Mouse (Mus musculus) heart, embryonic 16.5 days (tissue): ENCODE data around the gene Slc22a7. TPM values are rescaled to one million over a fixed set of nuclear protein-coding genes. Genes with fewer than 3 reads are reported as not detected.
A peak's percentile ranks its signal among the peaks of the same experiment; 100 is the strongest.

Experiments
- ATAC-seq: fragments of 200-750 bp; cut with Nextera tagmentation; replicated peaks from 2 replicates; pipeline ENCODE4 v1.8.0; 2017; ENCODE audit warnings: moderate number of reproducible peaks; ENCODE audit not compliant: insufficient read depth, low FRiP score; ENCODE audit errors: extremely low read depth
- H3K27ac ChIP-seq: fragments of 300-500 bp; sonication (generic); 2 replicates; pipeline ENCODE4 v1.5.1; 2014; ENCODE audit warnings: mild to moderate bottlenecking, low read length, control low read depth, moderate library complexity
- H3K27me3 ChIP-seq: fragments of 300-500 bp; sonication (generic); 2 replicates; pipeline ENCODE4 v1.6.1; 2014; ENCODE audit warnings: low read length, mixed read lengths; ENCODE audit not compliant: control insufficient read depth, insufficient read depth
- H3K36me3 ChIP-seq: fragments of 300-500 bp; sonication (generic); 2 replicates; pipeline ENCODE4 v1.6.1; 2014; ENCODE audit not compliant: control insufficient read depth, insufficient read depth
- H3K4me1 ChIP-seq: fragments of 300-500 bp; sonication (generic); 2 replicates; pipeline ENCODE4 v1.6.1; 2014; ENCODE audit warnings: low read length, mixed read lengths; ENCODE audit not compliant: control insufficient read depth, insufficient read depth
- H3K4me2 ChIP-seq: fragments of 300-500 bp; sonication (generic); 2 replicates; pipeline ENCODE4 v1.6.1; 2014; ENCODE audit warnings: low read depth, mild to moderate bottlenecking, control low read depth, low read length
- H3K4me3 ChIP-seq: fragments of 300-500 bp; sonication (generic); 2 replicates; pipeline ENCODE4 v1.5.1; 2014; ENCODE audit warnings: mild to moderate bottlenecking, control low read depth, low read length
- H3K9ac ChIP-seq: fragments of 300-500 bp; sonication (generic); 2 replicates; pipeline ENCODE4 v1.6.1; 2014; ENCODE audit warnings: low read length, control low read depth
- H3K9me3 ChIP-seq: fragments of 300-500 bp; sonication (generic); replicated peaks from 2 replicates; pipeline ENCODE4 v1.6.1; 2016; ENCODE audit warnings: low read length; ENCODE audit not compliant: control insufficient read depth
- WGBS: fragments of 180-500 bp; shearing (Covaris S2); extraction: QIAGEN DNeasy Blood & Tissue Kit; methylation state at CpG from one replicate; pipeline ENCODE4 v1.1.7; 2014; 5-methylcytosine and 5-hydroxymethylcytosine counted together
- polyA plus RNA-seq: library from polyadenylated mRNA; unstranded; fragments of >200 nt; fragmentation: Nextera tagmentation; extraction: Ambion mirVana; gene quantifications from 2 replicates; pipeline ENCODE4 v1.2.1, GENCODE M21; 2015

The Slc22a7 gene
- polyA plus RNA-seq, 1 experiment from 2014 or later = 1.2 TPM

DNA sequence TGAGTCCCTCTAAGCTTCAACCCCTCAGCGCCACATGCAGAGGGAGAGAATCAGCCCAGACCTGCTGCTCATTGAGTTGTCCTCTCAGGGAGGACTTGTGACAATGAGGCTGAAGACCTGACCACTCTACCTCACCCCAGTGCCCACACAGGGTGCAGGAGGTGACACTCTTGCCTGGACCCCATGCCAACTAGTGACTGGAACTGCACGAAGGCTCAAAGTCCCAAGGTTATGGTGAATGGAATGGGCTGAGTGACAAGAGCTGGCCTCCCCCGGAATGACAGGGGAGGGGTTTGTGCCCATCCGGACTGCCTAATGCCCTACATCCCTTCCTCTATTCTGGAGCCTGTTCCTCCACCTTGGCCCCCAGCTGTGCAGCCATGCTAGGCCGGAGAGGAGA is 14.4 kb upstream of the Slc22a7 start:
- no peaks in the 10 kb centered on the region for H3K36me3 ChIP-seq
- no peak overlapping the region for H3K4me3 ChIP-seq
- no peak overlapping the region for H3K4me2 ChIP-seq
- ATAC-seq = no peak
- no peak overlapping the region for H3K9ac ChIP-seq
- H3K27ac ChIP-seq = no peak overlapping the region
- no peaks in the 10 kb centered on the region for H3K9me3 ChIP-seq
- H3K4me1 ChIP-seq = peaks cover 16% of the 10 kb centered on the region
- peaks cover 38% of the 10 kb centered on the region for H3K27me3 ChIP-seq
- WGBS = 50% methylated on average over 5 of the region's 5 CpGs

DNA sequence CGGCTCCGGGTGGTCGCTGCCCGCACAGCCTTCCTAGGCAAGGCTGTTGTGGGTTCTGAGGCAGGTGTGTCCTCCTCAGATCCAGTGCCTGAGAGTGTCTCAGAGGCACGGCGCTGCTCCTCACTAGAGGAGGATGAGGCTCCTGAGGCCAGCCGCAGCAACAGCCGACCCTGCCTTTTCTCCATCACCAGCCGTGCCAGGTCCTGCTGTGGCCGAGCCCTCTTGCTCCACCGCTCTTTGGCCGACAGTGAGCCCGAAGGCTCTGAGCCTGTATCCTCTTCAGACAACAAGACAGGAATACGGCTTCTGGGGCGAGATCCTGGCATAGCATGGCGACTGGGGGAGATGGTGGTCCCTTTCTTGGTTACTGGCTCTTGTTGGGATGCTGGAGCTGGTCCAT is 8.0 kb upstream of the Slc22a7 start:
- Histone ChIP-seq H3K27me3 (peaks cover 51% of the 10 kb centered on the region), H3K36me3 (no peaks in the 10 kb centered on the region), H3K27ac (no peak overlapping the region), H3K4me2 (no peak overlapping the region), H3K4me1 (no peaks in the 10 kb centered on the region; the same call in 1 of the 2 replicates), H3K9ac (no peak overlapping the region), H3K9me3 (no peaks in the 10 kb centered on the region), H3K4me3 (no peak overlapping the region)
- ATAC-seq = no peak
- WGBS = 87% methylated on average over 16 of the region's 16 CpGs

DNA sequence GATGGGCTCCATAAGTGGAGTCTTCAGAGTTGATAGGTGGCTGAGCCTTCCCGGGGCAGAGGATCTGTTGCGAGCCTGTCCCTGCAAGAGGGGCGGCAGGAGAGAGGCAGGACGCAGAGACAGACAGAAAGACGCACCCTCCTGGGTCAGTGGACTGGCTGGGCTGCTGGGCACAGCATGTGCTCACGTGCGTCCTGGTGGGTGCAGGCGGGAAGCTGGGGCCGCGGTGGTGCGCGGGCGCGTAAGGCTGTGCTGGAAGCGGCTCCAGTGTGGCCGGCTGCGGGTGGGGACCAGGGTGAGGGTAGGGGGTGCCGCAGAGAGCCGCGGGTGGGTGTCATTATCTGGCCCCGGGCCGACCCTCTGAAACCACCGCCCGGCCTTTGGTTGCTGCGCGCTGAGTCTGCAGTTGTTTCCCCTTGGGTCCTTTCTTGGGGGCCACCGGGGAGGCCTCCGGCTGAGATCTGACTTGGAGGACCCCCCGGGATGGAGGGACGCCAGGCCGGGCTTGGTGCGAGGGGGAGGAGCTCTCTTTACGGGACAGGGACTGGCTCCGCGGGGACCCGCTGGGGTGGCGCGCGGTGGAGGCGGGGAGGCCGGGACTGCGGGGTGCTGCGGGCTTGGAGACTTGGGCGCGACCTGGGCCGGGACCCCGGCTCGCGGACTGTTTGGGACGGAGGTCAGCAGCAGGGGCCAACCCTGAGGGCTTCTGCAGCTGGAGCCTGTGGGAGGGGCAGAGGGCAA is 6.8 kb upstream of the Slc22a7 start:
- no peak; the same call in 1 of the 2 replicates for ATAC-seq
- Histone ChIP-seq H3K4me1 (no peaks in the 10 kb centered on the region; the same call in 1 of the 2 replicates), H3K27ac (no peak overlapping the region), H3K9me3 (no peaks in the 10 kb centered on the region), H3K4me2 (peak overlapping the region; percentile 80), H3K9ac (peak overlapping the region; percentile 61), H3K27me3 (peaks cover 51% of the 10 kb centered on the region), H3K36me3 (no peaks in the 10 kb centered on the region), H3K4me3 (peak overlapping the region; percentile 44)
- 3% methylated on average over 50 of the region's 50 CpGs for WGBS

DNA sequence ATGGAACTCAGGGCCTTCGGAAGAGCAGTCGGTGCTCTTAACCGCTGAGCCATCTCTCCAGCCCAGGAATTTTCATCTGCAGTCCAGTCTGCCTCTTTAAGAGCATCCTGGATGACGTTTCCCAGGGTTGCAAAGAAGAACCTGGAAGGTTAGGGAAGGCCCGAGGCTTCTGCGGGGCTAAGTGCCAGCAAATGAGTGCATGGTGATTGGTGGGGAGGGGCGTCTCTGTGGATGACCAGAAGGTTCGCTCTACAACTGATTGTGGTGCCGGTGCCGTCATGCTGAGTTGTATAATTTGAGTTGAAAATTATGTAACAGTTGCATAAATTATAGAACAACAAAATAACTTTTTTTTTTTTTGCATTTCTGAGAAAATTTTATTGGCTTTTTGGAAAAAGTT is 919 bp upstream of the Slc22a7 start:
- Histone ChIP-seq H3K4me2 (no peak overlapping the region), H3K36me3 (no peaks in the 10 kb centered on the region), H3K4me3 (no peak overlapping the region), H3K27ac (no peak overlapping the region), H3K4me1 (no peaks in the 10 kb centered on the region), H3K9me3 (no peaks in the 10 kb centered on the region; the same call in 1 of the 2 replicates), H3K27me3 (peaks cover 38% of the 10 kb centered on the region), H3K9ac (no peak overlapping the region)
- ATAC-seq = no peak
- 89% methylated on average over 10 of the region's 10 CpGs for WGBS

DNA sequence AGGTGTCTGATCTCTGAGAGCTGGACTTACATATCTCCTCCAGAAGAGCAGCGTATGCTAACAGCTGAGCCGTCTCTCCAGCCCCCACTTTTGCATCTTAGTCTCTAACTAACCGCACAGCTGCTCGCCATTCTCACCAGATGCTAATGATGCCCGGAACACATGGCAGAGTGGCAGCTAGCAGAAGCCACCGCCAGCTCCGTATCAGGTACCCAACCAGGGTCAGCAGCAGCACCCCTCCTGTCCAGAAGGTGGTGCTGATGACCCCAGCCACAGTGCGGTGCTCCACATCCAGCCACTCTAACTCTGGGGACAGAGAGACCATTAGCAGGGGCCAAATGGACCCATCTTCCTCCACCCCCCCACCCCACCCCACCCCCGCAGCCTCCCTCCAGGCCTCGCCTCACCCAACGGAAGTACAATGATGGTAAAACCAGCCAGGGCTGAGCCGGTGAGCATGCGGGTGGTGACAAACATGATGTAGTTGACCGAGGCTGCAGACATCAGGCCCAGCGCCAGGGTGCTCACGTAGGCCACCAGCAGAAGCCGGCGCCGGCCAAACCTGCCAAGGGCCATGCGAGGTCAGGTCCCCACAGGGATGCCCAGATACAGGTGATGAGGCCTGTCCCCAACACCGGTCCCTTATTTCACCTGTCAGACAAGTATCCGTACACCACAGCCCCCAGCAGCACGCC is 1.4 kb downstream of the Slc22a7 start:
- no peak; the same call in 1 of the 2 replicates for ATAC-seq
- peak overlapping the region; percentile 42 for H3K4me2 ChIP-seq
- no peak overlapping the region for H3K4me3 ChIP-seq
- no peaks in the 10 kb centered on the region for H3K36me3 ChIP-seq
- 19% methylated on average over 23 of the region's 23 CpGs for WGBS
- H3K4me1 ChIP-seq = peaks cover 5% of the 10 kb centered on the region; the same call in 1 of the 2 replicates
- peaks cover 15% of the 10 kb centered on the region; the same call in 1 of the 2 replicates for H3K27me3 ChIP-seq
- no peaks in the 10 kb centered on the region; the same call in 1 of the 2 replicates for H3K9me3 ChIP-seq
- H3K9ac ChIP-seq = no peak overlapping the region
- no peak overlapping the region for H3K27ac ChIP-seq

DNA sequence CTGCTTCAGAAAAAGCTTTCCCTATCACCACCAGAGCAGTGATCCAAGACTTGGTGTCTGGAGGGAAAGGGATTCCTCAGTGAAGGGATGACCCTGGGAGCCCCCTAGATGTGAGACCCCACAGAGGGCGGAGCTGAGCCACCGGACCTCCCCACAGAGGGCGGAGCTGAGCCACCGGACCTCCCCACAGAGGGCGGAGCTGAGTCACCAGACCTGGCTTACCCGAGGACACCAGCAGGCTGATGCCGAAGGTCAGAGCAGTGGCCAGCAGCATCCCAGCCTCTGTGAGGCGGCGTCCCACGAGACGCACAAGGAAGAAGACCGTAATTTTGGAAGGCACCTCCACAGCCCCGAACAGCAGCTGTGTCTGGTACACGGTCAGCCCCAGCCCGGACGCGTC is 4.6 kb downstream of the Slc22a7 start:
- Histone ChIP-seq H3K4me3 (peak overlapping the region; percentile 16), H3K27ac (no peak overlapping the region), H3K9ac (peak overlapping the region; percentile 49; the same call in 1 of the 2 replicates), H3K36me3 (no peaks in the 10 kb centered on the region), H3K9me3 (no peaks in the 10 kb centered on the region), H3K4me2 (peak overlapping the region; percentile 49), H3K4me1 (peaks cover 7% of the 10 kb centered on the region; the same call in 1 of the 2 replicates), H3K27me3 (peaks cover 14% of the 10 kb centered on the region; the same call in 1 of the 2 replicates)
- ATAC-seq = 0 out of 2 replicates have a peak, but pooled peaks have one; percentile 16
- 5% methylated on average over 17 of the region's 17 CpGs for WGBS

DNA sequence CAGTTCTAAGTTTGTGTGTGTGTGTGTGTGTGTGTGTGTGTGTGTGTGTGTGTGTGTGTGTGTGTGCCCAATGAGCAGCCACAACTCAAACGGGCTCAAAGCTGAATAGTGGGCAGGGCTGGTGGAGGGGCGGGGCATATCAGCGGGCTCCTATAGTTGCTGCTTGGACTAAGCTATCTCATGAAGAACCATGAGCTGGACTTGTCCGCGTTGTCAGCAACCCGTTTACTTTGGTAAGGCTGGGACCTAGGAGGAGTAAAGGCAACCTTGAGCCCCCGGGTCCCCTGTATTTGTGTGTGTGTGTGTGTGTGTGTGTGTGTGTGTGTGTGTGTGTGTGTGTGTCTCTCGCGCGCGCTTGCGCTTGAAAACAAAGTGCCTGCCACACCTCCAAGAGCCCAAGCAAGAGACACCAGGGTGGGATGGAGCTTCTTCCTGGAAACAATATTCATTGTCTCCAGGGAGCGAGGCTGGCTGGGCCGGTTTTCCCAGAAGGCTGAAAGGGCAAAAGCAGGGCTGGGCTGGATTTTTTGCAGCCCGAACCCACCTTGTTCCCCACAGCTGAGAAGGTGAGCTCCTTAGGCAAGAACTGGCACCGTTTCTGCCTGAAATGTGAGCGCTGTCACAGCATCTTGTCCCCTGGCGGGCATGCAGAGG is 9.4 kb downstream of the Slc22a7 start, which contains the start of gene Crip3:
Gene Crip3 (plus strand): TSS at position 166 of the 654 bp plus-strand sequence.
- Histone ChIP-seq H3K9me3 (no peaks in the 10 kb centered on the region), H3K27me3 (no peaks in the 10 kb centered on the region), H3K4me2 (peak within 1 kb of the TSS; percentile 52), H3K27ac (no peak within 1 kb of the TSS), H3K9ac (no peak within 1 kb of the TSS), H3K4me1 (peaks cover 10% of the 10 kb centered on the region; the same call in 1 of the 2 replicates), H3K36me3 (no peaks in the 10 kb centered on the region), H3K4me3 (peak within 1 kb of the TSS; percentile 20; the same call in 1 of the 2 replicates)
- 19% methylated on average over 18 of the region's 18 CpGs for WGBS
- no peak for ATAC-seq

DNA sequence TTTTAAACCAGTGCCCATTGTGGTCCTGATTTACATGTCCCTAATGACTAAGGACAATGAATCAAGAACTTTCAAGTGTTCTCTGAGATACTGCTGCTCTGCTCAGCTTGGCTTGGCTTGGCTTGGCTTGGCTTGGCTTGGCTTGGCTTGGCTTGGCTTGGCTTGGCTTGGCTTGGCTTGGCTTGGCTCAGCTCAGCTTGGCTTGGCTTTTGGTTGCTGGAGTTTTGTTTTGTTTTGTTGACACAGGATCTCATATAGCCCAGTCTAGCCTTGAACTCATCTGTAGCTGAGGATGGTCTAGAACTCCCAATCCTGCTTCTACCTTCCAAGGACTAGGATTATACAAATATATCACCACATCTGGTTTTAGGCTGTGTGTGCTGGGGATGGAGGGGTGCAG is 11.8 kb downstream of the Slc22a7 start:
- ATAC-seq = no peak

More for the DNA sequence above, 11.8 kb downstream of the Slc22a7 start:
- no peak overlapping the region for H3K4me2 ChIP-seq
- H3K4me1 ChIP-seq = 0 out of 2 replicates have a peak, but pooled peaks cover 3% of the 10 kb centered on the region
- no peak overlapping the region for H3K9ac ChIP-seq
- H3K27ac ChIP-seq = no peak overlapping the region
- no peak overlapping the region for H3K4me3 ChIP-seq
- no peaks in the 10 kb centered on the region for H3K9me3 ChIP-seq
- no peaks in the 10 kb centered on the region for H3K36me3 ChIP-seq
- H3K27me3 ChIP-seq = no peaks in the 10 kb centered on the region
